Mouse (Mus musculus): ENCODE results near the gene Zfp575.

DNA sequence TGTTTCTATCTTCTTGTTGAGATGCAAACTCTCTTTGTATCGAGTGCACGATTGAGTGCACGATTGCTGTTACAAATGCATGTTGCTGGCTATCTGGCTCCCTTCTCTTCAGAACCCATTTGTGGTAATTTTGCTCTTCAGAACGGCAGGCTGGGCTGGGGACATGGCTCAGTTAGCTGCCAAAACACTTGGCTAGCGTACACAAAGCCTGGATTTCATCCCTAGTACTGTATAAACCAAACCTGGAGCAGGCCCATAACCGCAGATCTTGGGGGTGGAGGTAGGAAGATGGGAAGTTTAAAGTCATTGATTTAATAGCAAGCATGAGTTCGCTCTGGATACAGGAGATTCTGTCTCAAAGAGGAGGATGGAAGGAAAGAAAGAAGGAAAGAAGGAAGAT lies 18.1 kb upstream of the Zfp575 start:
- TF ChIP-seq POLR2A (IDR thresholded peaks at IDR 0.05; ENCODE audit: borderline replicate concordance, control insufficient read depth, low read depth, low read length): no peak
- TF ChIP-seq CTCF (IDR thresholded peaks at IDR 0.05; ENCODE audit: control insufficient read depth, insufficient read depth, low read length): no peak
